Mouse (Mus musculus) liver, embryonic 13.5 days (tissue): ENCODE results near the gene Stat4. TPM values are rescaled to one million over a fixed set of nuclear protein-coding genes. Genes with fewer than 3 reads are reported as not detected.

Source experiments
- polyA plus RNA-seq: library from polyadenylated mRNA; unstranded; fragments of >200 nt; fragmentation: Nextera tagmentation; extraction: Ambion mirVana; gene quantifications from 2 replicates; pipeline ENCODE4 v1.2.1, GENCODE M21; 2015

The Stat4 gene
- polyA plus RNA-seq, 1 experiment from 2014 or later, result 1.3 TPM

Other genes with a start within 250 kb of the Stat4 start
- 6.3 and 10.2 TPM in 2 replicates for gene Myo1b, start 71.1 kb upstream of the Stat4 start, polyA plus RNA-seq
- gene Stat1, start 132.3 kb downstream of the Stat4 start, polyA plus RNA-seq, result 19.1 and 20.9 TPM in 2 replicates
- 8.0 and 9.8 TPM in 2 replicates for gene Gls, start 246.1 kb downstream of the Stat4 start, polyA plus RNA-seq